Mouse (Mus musculus) heart, postnatal 14 days (tissue): ENCODE measurements around the gene Kcnd3. TPM values are rescaled to one million over a fixed set of nuclear protein-coding genes. Genes with fewer than 3 reads are reported as not detected.

Source experiments
- DNase-seq, 2 experiments: peaks; one replicate each; pipeline ENCODE4 v3.0.0; 2021 to 2022
- intact Hi-C: fragments of 180-260 bp; cut with DNase I; formaldehyde crosslinking; loops from one replicate; pipeline ENCODE4 v1.15.1; 2025
- long read RNA-seq, 2 experiments: library from polyadenylated mRNA; stranded (forward); transcript quantifications; one replicate each; pipeline ENCODE4 v2.0.0; 2021
- total RNA-seq, 2 experiments: library from RNA; stranded (reverse); gene quantifications; 2 replicates each; pipeline ENCODE4 v1.2.3; 2021

Kcnd3 gene
- total RNA-seq: 1 to 10 TPM; 4.4 to 5.2 TPM
- long read RNA-seq, experiment 1: 0 reads
- long read RNA-seq, experiment 2, partial matches to known transcripts: 0 of 1 reads
- long read RNA-seq, experiment 2, other reads (novel, unspliced or antisense): 1 of 1 reads

DNA sequence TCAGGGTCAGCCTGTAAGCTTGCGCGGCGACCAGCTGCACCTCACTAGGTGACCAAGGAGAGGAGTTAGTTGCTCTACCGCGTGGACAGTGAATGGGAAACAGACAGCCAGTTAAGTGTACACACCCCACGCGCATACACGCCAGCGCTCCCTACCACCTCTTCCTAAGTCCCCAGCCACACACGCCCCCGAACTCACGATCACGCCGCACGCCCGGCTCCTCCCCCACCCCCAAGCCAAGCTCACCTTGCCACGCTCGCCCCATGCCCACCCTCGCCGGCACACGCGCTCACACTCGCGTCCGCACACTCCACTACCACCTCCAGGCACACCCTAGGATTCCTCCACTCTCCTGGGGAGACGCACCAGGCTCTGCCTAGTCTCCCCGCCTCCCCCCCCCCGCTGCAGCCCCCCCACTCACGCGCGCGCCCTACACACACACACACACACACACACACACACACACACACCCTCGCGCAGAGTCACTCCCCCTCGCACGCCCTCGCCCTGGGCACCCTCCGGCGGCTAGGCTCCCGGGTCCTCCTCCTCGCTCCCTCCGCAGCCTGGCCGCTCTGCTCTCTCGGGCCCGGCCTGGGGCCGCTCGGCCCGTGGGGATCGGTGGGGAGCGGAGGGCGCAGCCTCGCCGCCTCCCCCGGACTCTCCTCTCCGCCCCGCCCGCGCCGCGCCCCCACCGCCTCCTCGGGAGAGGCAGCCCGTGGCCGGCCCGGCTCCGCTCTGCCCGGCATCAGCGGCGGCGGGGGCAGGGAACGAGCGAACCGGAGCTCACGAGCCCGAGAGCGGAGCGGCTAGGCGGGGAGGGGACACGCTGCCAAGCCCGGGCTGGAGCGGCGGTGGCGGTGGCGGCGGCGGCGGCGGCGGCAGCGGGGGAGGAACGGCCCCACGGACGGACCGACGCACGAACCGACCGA lies at the start of gene Kcnd3:
TSS of gene Kcnd3 (plus strand) at position 704 of the 929 bp plus-strand sequence.
- intact Hi-C loops: loop anchor here (5.0 kb wide), 2 partner anchors 70 to 85 kb away; no protein-coding TSS in a partner anchor
- peak; percentile 59 to 64 for DNase-seq

- no peak for DNase-seq
Measured at GRCm38 (mm10) chr3:105402676-105403075, 49.5 kb upstream of the Kcnd3 start.

DNA sequence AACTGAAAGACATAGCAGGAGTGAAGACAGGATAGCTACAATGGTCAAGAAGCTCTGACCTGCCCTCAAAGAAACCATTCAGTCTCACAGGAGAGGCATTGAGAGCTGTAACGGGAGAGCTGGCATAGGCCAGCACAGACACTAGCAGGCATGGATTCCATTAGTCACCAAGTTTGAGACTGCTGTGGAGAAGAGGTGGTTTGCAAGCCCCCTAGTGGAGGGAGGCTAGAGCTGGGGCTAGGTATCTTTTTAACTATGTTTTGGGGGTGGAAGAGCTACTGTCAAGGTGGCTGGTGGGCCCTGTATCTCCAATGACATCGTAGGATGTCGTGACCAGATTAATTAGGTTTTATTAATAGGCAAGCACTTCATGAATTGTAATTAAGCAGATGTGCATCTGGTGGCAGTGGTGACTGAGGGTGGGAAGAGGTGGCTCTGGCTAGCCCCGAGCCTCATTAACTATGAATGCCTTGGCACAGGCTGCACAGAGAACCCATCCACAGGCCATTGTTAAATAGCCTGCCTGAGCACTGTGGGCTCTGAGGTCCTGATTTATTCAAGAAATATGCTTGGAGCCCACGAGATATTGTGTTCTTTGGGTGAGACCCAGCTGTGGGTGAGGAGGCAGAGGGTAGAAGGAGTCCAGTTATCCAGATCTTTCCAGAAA lies 48.6 kb upstream of the Kcnd3 start:
- no peak for DNase-seq
- intact Hi-C loops: no loop called here

More at GRCm38 (mm10) chr3:105402676-105403075, 49.5 kb upstream of the Kcnd3 start:
- intact Hi-C loops: no loop called here

DNA sequence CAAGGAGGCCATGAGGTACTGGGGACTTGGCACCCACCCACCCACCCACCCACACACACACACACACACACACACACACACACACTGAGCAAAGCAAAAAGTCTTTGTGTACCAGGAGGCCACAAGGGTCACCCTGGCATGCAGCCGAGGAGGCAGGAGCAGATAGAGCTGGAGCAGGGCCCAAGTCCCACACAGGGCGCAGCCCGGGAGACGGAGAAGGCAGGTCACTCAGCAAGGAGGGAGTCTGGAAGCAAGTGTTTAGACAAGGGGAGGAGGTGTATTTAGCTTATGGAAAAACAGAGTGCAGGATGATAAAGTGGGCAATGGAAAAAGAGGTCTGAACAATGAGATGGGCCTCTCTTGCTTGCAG lies 48.1 kb upstream of the Kcnd3 start:
- peak; percentile 11 to 19 for DNase-seq
- intact Hi-C loops: no loop called here

- no peak for DNase-seq
- intact Hi-C loops: no loop called here
Measured at GRCm38 (mm10) chr3:105405516-105405915, 46.6 kb upstream of the Kcnd3 start.

DNA sequence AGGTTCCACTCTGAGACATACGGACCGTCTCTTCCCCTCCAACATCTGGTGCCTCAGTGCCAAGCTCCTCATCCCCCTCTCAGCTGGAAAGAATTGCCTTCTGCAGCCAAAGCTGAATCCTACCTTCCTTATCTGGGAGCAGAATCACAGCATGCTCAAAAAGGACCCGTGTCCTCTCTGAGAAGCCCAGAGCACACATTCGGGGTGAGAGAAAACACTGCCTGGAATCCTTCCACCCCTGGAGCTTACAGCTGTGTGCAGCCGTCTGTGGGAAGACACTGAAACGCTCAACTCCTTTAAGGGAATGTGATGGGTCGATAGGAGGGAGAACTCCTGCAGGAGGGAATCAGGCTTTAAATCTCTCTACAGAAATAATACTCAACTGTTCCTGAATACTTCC lies 46.1 kb upstream of the Kcnd3 start:
- no peak for DNase-seq

DNA sequence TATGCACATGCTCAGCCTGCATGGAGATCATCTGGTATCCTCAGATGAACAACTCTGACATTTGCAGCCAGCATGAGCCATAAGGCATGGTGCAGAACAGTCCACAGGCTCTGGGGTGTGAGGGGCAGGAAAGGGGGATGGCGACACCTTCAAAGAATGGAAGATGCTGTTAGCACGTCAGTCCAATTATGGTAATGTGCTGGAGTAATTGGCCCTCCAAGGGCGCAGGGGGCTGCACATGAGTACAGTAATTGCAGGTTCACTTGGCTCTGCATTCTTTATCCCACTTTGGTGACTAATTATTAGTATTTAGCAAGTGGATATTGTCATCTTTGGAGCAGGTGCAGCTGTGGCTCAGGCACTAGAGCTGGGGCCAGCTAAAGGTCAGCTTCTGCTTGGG lies 43.9 kb upstream of the Kcnd3 start:
- DNase-seq: no peak
- intact Hi-C loops: no loop called here

More for the DNA sequence above, 46.1 kb upstream of the Kcnd3 start:
- intact Hi-C loops: no loop called here

DNA sequence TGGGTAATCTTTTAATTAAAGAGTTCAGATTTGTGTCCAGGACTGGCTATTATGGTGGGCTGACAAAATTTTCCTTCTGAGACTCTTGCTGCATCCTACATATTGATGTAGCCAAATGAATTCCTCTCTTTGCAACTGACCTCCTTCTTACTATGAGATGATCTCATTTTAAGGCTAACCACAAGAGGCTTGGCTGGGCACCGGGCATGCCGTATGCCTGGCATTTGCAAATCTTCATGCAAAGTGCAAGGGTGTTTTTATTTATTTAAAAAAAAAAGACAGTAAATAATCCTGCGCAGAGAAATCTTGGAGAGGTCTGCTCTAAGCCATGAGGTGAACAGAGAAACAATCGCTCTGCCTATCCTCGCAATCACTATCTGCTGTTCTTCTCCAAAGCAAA lies 41.3 kb upstream of the Kcnd3 start:
- intact Hi-C loops: no loop called here
- DNase-seq: no peak

GRCm38 (mm10) chr3:105411776-105412175 lies 40.4 kb upstream of the Kcnd3 start:
- intact Hi-C loops: no loop called here
- no peak for DNase-seq

GRCm38 (mm10) chr3:105412229-105412628 lies 39.9 kb upstream of the Kcnd3 start:
- intact Hi-C loops: no loop called here
- peak in 1 of 2 experiments; percentile 13 for DNase-seq

DNA sequence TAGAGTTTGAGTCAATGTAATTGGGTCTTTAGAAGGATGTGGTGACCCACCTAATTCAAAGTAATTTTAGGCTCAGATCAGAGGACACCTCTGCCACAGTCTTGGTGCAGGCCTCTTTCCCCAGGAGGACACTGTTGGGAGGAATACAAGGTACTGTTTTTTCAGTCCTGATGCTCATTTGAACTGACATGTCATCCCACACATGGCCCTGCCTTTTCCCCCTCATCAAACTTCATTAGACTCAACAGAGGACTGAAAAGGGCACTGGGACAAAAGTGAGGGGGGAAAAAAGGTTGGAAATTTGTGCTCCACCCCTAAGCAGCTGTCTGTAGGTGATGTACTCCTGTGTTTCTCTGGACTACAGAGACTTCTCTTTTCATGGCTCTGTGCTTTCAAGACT lies 39.4 kb upstream of the Kcnd3 start:
- DNase-seq: no peak
- intact Hi-C loops: no loop called here

DNA sequence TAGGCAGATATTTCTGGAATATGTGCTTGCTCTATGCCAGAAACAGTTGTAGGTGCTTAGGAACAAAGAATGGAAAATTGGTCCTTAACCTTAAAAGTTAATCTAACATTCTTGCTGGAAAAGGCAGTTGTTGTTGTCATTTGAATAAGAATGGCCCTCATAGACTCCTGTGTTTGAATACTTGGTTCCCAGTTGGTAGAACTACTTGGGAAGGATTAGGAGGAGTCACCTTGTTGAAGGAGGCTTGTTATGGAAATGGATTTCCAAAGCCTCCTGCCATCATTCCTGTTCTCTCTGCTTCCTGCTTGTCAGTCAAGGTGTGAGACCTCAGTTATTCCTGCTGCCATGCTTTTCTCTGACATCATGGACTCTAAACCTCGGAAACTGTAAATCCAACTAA lies 33.7 kb upstream of the Kcnd3 start:
- intact Hi-C loops: no loop called here
- no peak for DNase-seq

- intact Hi-C loops: no loop called here
- no peak for DNase-seq
Measured at GRCm38 (mm10) chr3:105422391-105422790, 29.7 kb upstream of the Kcnd3 start.

DNA sequence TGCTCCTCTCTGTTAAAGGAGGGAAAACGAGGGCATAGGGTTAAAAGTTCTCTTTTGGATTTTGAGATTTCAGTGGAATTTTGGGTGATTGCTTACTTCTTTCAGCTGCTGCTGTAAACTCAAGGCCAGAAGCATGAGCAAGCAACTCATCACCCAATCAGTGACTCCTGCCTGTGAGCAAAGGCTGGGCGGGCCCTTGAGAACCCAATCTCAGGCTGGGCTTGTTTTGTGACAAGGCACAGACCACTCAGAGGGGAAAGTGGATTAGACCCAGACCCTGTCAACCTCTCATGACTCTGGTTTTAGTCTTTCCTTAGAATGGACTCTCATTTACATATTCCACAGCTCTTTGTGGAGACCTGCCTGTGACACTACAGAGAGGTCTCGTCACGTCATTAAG lies 28.7 kb upstream of the Kcnd3 start:
- no peak for DNase-seq
- intact Hi-C loops: no loop called here

- intact Hi-C loops: no loop called here
- DNase-seq: no peak
Measured at GRCm38 (mm10) chr3:105428586-105428985, 23.5 kb upstream of the Kcnd3 start.

- DNase-seq: no peak
- intact Hi-C loops: no loop called here
Measured at GRCm38 (mm10) chr3:105436383-105436782, 15.7 kb upstream of the Kcnd3 start.

GRCm38 (mm10) chr3:105436971-105437370 lies 15.2 kb upstream of the Kcnd3 start:
- DNase-seq: no peak
- intact Hi-C loops: no loop called here

DNA sequence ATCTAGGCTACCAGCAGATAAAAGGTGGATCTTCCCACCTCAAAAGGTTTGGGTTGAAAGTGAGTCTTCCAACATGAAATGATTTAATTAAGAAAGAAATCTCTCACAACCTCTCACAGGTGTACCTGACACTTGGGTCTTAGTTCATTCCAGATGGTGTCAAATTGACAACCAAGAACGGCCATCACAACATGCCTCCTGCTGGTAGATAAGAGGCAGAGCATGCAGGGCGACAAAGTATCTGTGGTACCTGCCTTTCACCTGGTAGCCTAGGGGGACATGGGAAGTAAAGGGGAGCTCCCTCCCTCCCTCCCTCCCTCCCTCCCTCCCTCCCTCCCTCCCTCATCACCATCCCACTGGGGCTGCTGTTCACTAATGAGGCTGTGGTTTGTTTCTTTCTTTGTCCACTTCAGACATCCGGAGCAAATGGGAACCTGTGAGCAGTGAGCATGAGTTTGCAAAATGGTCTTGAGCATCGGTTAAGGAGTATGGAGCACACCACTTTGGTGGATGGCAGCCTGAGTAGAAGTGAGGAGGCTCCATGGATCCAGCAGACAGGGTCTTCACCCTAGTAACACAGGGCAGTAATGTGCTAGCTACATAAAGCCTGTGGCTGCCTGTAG lies 11.1 kb upstream of the Kcnd3 start:
- intact Hi-C loops: no loop called here
- DNase-seq: no peak

DNA sequence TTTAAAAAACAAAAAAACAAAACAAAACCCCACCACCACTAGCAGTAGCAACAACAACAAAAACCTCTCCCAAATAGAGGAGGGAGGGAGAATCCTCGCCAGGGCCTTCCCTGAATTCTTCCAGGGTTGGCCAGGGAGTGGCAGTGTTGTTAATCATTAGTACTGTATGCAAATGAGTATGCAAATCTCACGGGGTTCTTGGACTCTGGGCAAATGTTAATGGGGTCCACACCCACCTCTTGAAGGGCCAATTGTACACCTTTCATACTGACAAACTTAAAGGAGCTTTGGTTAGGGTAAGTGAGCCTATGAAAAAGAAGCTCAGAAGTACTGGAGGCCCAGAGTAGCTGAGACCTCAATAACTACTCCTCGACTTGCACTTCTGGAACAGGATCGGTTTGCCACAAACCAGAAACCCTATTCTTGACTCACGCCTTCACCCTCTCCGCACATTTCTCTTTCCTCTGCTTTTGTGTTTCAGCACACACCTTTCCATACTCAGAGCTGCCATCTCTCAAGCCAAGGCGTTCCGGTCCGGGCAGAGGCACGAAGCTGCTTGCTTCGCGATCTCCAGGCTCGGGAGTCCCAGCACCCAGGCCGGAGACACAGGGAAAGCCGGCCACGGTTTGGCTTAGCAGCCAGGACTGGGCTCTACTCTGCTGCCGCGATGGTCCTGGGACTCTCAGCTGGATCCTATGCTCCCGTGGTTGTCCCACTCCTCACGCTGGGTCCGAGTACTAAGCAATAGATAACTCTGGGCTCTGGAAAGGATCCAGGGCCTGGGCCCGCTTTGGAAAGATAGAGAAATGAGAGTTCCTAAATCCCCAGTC lies 1.3 kb upstream of the Kcnd3 start:
- peak; percentile 16 to 34 for DNase-seq
- intact Hi-C loops: loop anchor here (1.0 to 5.0 kb wide), 3 partner anchors 71 to 191 kb away; no protein-coding TSS in a partner anchor
